Mouse (Mus musculus) gastrocnemius, adult 18-20 months (tissue): ENCODE measurements around the gene Phactr1. TPM values are rescaled to one million over a fixed set of nuclear protein-coding genes. Genes with fewer than 3 reads are reported as not detected.
A peak's percentile ranks its signal among the peaks of the same experiment; 100 is the strongest.

Experiments
- DNase-seq: peaks from one replicate; pipeline ENCODE4 v3.0.0; 2021; ENCODE audit warnings: low spot score
- total RNA-seq, 2 experiments: library from RNA; stranded (reverse); gene quantifications; 2 replicates each; pipeline ENCODE4 v1.2.3; 2021

Phactr1 gene
- total RNA-seq, 2 experiments from 2014 or later, result 1.1 to 1.4 TPM

GRCm38 (mm10) chr13:43122306-43123070 lies 442.1 kb downstream of the Phactr1 start:
- DNase-seq, result peak; percentile 50

- DNase-seq, result no peak
Observed at GRCm38 (mm10) chr13:43123895-43124682, 443.7 kb downstream of the Phactr1 start.

GRCm38 (mm10) chr13:43124683-43125074 lies 444.3 kb downstream of the Phactr1 start:
- DNase-seq, result no peak

- DNase-seq, result no peak
Observed at GRCm38 (mm10) chr13:43130161-43130560, 449.7 kb downstream of the Phactr1 start.

- no peak for DNase-seq
Observed at GRCm38 (mm10) chr13:43131741-43132191, 451.3 kb downstream of the Phactr1 start.

GRCm38 (mm10) chr13:43132859-43133258 lies 452.4 kb downstream of the Phactr1 start:
- no peak for DNase-seq

GRCm38 (mm10) chr13:43133400-43133799 lies 453.0 kb downstream of the Phactr1 start:
- no peak for DNase-seq

- no peak for DNase-seq
Observed at GRCm38 (mm10) chr13:43134468-43134867, 454.0 kb downstream of the Phactr1 start.

GRCm38 (mm10) chr13:43144720-43145418 lies 464.4 kb downstream of the Phactr1 start:
- no peak for DNase-seq

GRCm38 (mm10) chr13:43146515-43147258 lies 466.3 kb downstream of the Phactr1 start:
- DNase-seq, result no peak

GRCm38 (mm10) chr13:43148692-43149091 lies 468.3 kb downstream of the Phactr1 start:
- DNase-seq, result no peak

GRCm38 (mm10) chr13:43149661-43150060 lies 469.2 kb downstream of the Phactr1 start:
- no peak for DNase-seq

- DNase-seq, result no peak
Observed at GRCm38 (mm10) chr13:43152005-43152520, 471.6 kb downstream of the Phactr1 start.

GRCm38 (mm10) chr13:43157370-43157769 lies 476.9 kb downstream of the Phactr1 start:
- DNase-seq, result no peak

- DNase-seq, result no peak
Observed at GRCm38 (mm10) chr13:43158281-43158680, 477.9 kb downstream of the Phactr1 start.

- no peak for DNase-seq
Observed at GRCm38 (mm10) chr13:43159429-43159828, 479.0 kb downstream of the Phactr1 start.

- DNase-seq, result no peak
Observed at GRCm38 (mm10) chr13:43167721-43168120, 487.3 kb downstream of the Phactr1 start.

- peak; percentile 98 for DNase-seq
Observed at GRCm38 (mm10) chr13:43171020-43171710, 490.7 kb downstream of the Phactr1 start, which contains the start of gene Tbc1d7. TSS of gene Tbc1d7 (minus strand) at chr13:43171501.

GRCm38 (mm10) chr13:43172036-43172713 lies 491.8 kb downstream of the Phactr1 start:
- no peak for DNase-seq

GRCm38 (mm10) chr13:43173262-43173661 lies 492.8 kb downstream of the Phactr1 start:
- DNase-seq, result peak; percentile 74
